Mouse (Mus musculus) neural tube, embryonic 10.5 days (tissue): ENCODE results near the gene F11r.

Experiments
- DNase-seq: peaks from one replicate; pipeline ENCODE4 v3.0.0-alpha.2; 2017; ENCODE audit warnings: low spot score; ENCODE audit errors: extremely low spot score

Gene F11r

GRCm38 (mm10) chr1:171438014-171438670, 807 bp downstream of the F11r start:
- DNase-seq, result no peak

GRCm38 (mm10) chr1:171439072-171439471, 1.7 kb downstream of the F11r start:
- no peak for DNase-seq

DNA sequence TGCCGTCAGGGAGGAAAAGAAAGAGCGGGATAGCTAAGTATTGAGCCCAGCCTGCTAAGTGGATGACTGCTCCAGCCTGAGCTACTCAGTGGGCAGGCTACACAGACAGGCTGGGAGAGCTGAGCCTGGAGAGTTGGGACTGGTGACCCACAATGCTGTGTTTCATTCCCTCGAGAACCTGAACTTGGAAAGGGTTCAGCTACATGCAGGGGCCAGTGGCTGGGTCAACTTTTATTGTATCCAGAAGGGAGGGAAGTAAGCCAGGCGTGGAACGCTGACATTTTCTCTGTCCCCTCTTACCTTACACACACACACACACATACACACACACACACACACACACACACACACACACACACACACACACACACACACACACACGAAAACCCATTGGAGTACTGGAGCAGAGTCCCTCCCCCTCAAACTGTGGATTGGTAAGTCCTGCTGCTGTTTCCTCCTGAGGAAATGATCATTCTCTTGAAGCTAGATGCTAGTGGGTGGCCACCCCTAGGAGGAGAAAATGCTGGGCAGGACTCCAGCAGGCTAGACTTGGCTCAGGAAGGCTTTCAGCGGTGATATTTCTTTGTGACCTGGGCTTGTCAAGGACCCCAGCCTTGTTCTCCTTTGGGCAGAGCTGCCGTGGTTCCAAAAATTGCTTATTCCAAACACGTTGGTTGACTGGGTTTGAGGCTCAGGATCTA, 2.8 kb downstream of the F11r start:
- no peak for DNase-seq

DNA sequence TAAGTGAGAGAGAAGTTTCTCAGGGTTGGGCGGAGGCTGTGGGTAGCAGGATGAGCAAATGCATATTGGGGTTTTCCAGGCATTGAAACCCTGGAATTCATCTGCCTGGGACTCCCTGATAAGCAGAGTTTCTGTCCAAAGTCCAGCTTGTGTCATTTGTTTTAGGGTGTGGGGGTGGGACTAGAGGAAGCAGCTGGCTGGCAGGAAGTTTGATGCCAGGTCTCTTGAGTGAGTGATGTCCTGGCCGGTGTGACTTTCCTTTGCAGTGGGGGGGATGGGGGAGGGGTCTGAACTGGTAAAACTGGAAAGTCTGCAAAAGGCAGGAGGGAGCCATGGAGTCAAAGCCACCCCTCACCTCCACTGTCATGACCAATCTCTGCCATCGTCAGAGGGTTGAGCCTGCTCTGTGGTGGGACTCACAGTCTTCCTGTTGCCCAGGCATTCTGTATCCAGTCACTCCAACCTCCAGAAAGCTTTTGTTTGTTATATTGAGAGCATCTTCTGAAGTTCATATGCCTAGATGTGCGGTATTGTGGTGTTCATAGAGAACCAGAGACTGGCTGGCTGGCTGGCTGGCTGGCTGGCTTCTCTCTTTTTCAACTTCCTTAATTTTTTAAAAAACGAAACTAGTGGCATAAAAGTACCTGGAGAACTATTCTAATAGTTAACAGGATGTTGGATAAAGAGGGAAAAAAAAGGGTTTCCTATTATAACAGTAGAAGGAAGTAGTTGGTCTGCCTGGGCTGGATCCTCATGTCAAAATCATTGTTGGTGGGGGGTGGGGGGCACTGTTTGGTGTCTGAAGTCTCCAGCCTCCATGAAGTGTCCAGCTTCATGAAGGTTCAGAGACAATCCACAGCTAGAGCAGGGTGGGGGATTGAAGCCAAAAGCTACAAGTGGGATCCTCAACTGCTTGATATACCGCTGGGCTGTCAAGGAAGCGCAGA, 4.4 kb downstream of the F11r start:
- DNase-seq, result no peak

DNA sequence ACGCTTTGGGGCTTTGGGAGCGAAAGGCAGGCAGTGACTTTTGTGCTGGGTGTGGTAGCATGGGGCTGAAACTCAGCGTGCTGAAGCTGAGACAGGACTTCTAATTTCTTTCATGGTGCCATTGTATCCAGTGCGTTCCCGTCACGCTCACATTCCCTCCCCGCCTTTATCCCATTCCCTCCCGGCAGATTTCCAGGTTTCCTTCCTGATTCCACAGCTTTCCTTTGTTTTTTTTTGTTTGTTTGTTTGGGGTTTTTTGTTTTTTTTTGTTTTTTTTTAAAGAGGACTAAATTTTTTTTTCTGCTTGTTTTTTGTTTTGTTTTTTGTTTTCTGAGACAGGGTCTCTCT, 5.1 kb downstream of the F11r start:
- DNase-seq, result no peak

GRCm38 (mm10) chr1:171445050-171445449, 7.7 kb downstream of the F11r start:
- no peak for DNase-seq

DNA sequence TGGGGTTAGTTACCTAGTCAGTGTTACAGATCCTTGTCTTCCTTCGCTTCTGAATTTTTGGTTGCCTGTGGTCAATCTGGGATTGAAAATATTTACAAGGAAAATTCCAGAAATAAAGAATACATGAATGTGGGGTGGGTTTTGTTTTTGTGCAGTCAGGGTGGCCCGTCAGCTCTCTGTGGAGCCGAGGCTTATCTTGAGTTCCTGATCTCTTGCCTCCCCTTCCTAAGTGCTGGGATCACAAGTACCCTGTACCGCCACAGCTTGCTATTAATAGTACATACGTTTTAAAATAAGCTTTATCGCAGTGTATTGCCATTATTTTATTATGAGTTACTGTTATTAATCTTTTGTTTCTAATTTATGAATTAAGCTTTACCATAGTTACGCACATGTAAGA, 9.5 kb downstream of the F11r start:
- no peak for DNase-seq

- no peak for DNase-seq
Observed at GRCm38 (mm10) chr1:171447692-171448091, 10.4 kb downstream of the F11r start.

GRCm38 (mm10) chr1:171450062-171450461, 12.7 kb downstream of the F11r start:
- DNase-seq, result no peak

DNA sequence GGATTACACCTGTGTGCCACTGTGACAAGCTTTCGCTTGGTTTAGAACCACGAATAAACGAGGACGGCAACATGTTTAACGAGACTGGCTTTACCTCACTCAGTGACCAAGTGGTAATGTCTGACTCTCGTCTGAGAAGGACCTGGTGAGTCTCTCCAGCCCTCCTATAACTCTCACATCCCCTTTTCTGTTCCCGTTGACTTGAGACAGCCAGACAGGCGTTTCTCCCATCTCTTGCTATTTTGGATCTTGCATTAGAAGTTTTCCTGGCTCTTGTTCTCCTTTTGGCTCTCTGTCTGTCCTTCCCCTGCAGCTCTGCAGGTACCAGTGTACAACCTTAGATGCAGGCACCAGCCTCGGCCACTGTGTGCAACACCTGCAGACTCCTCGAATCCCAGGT, 13.7 kb downstream of the F11r start:
- DNase-seq, result no peak

- DNase-seq, result no peak
Observed at GRCm38 (mm10) chr1:171452522-171452921, 15.2 kb downstream of the F11r start.

DNA sequence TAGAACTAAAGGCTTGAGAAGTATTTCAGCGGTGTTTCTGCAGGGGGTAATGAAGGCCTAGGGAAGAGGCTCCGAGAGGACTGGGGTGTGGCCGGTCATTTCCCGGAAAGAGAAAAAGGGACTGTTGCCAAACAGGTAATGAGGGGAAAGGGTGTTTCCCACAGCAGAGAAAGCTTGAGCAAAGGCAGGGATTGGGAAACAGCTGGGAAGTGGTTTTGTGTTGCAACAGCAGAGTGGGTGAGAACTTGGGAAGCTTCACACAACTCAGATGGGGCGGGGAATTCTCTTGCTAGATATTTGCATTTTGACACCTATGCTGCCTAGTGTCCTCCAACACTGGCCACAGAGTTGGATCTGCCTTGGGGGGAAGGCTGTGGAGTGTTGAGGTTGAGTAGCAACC, 15.6 kb downstream of the F11r start:
- no peak for DNase-seq

GRCm38 (mm10) chr1:171454926-171455325, 17.6 kb downstream of the F11r start:
- no peak for DNase-seq

GRCm38 (mm10) chr1:171457568-171457967, 20.2 kb downstream of the F11r start:
- no peak for DNase-seq

GRCm38 (mm10) chr1:171459791-171460190, 22.5 kb downstream of the F11r start:
- no peak for DNase-seq

DNA sequence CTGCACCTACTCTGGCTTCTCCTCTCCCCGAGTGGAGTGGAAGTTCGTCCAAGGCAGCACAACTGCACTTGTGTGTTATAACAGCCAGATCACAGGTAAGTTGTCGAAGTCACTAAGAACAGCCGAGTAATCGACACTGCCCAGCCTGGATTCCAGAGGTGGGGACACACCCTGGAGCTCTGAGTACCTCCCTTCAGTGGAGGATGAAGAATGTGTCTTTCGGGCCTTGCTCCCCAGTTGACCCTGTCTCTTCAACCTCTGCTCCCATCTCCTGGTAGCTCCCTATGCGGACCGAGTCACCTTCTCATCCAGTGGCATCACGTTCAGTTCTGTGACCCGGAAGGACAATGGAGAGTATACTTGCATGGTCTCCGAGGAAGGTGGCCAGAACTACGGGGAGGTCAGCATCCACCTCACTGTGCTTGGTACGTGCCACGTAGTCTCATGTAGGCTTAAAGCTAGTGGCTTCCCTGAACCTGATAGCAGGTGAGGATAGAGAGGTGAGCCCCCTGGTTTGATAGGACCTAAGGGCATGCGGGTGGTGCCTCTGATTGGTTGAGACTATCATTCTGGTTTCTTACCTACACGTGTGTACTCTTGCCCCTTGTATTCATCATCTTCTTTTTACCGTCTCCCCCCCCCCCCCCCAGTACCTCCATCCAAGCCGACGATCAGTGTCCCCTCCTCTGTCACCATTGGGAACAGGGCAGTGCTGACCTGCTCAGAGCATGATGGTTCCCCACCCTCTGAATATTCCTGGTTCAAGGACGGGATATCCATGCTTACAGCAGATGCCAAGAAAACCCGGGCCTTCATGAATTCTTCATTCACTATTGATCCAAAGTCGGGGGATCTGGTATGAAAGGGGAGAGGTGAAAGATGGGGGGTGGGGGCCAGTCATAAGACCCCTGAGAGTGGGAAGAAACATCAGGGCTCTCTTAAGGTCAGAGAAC, 23.5 kb downstream of the F11r start:
- DNase-seq, result no peak

GRCm38 (mm10) chr1:171463133-171463532, 25.8 kb downstream of the F11r start:
- no peak for DNase-seq

DNA sequence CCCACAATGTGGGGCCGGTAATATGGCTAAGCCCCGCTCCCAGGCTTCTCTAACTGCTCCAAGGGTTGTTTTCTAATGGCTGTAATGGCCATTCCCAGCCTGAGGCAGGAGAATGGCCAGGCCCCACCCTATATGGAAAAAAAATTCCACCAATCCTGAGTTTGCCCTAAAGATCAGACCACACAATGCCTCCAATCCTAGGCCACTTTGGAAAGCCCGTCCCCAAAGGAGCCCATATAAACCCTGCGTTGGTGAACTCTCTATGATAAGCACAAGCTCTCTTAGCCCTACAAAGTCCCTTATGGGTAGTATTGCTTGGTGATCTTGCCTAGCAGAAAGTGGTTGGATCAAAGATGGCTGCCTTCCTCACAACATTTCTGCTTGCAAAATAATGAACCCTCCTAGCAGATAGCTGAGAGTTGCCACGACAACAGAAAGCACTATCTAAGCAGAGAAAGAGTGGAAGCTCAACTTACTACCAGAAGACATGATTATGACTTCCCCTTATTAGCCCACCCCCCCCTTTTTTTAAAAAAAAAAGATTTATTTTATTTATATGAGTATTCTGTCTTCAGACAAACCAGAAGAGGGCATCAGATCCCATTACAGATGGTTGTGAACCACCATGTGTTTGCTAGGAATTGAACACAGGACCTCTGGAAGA, 28.5 kb downstream of the F11r start:
- no peak for DNase-seq

DNA sequence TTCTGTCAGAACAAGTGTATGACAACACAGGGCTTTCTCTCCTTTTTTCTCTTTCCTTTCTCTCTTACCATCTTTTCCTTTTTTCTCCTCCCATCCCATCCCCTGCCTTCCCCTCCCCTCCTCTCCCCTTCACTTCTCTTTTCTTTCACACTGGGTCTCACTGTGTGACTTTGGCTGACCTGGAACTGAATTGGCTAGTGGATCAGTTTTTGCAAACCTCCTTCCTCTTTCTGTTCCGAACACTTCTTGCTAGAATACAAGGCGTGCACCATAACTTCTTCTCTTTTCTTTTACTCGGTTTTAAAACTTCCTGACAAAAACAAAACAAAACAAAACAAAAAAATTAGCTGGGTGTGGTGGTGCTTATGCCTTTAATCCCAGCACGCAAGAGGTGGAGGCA, 29.2 kb downstream of the F11r start:
- no peak for DNase-seq

GRCm38 (mm10) chr1:171469678-171470077, 32.3 kb downstream of the F11r start:
- DNase-seq, result no peak
